Mouse (Mus musculus) gonadal fat pad, adult 2 months (tissue): ENCODE results near the gene Tchp. TPM values are rescaled to one million over a fixed set of nuclear protein-coding genes. Genes with fewer than 3 reads are reported as not detected.

Experiments
- DNase-seq: peaks from one replicate; pipeline ENCODE4 v3.0.0-alpha.2; 2012; ENCODE audit warnings: low read depth
- polyA plus RNA-seq: library from polyadenylated mRNA; depleted of rRNA; stranded (reverse); fragments of >200 nt; gene quantifications from 2 replicates; pipeline ENCODE4 v1.2.3, GENCODE M21; 2012

The Tchp gene
- polyA plus RNA-seq, 1 experiment: 11.7 TPM

GRCm38 (mm10) chr5:114738707-114739241 lies 31.2 kb downstream of the Tchp start:
- DNase-seq: no peak

GRCm38 (mm10) chr5:114740595-114740994 lies 33.0 kb downstream of the Tchp start:
- no peak for DNase-seq

GRCm38 (mm10) chr5:114742572-114742971 lies 35.0 kb downstream of the Tchp start:
- DNase-seq: no peak

GRCm38 (mm10) chr5:114742998-114743696 lies 35.6 kb downstream of the Tchp start:
- DNase-seq: no peak

GRCm38 (mm10) chr5:114743697-114744090 lies 36.1 kb downstream of the Tchp start:
- no peak for DNase-seq

GRCm38 (mm10) chr5:114745581-114745980 lies 38.0 kb downstream of the Tchp start:
- peak; percentile 49 for DNase-seq

- no peak for DNase-seq
Measured at GRCm38 (mm10) chr5:114746886-114747285, 39.3 kb downstream of the Tchp start.

- DNase-seq: no peak
Measured at GRCm38 (mm10) chr5:114747521-114747920, 40.0 kb downstream of the Tchp start.

GRCm38 (mm10) chr5:114750325-114750724 lies 42.8 kb downstream of the Tchp start:
- DNase-seq: no peak

- no peak for DNase-seq
Measured at GRCm38 (mm10) chr5:114752397-114752796, 44.8 kb downstream of the Tchp start.

- DNase-seq: no peak
Measured at GRCm38 (mm10) chr5:114753384-114753783, 45.8 kb downstream of the Tchp start.

GRCm38 (mm10) chr5:114759536-114760090 lies 52.1 kb downstream of the Tchp start:
- no peak for DNase-seq

GRCm38 (mm10) chr5:114761980-114762379 lies 54.4 kb downstream of the Tchp start:
- DNase-seq: no peak

GRCm38 (mm10) chr5:114764812-114765735 lies 57.5 kb downstream of the Tchp start:
- no peak for DNase-seq

GRCm38 (mm10) chr5:114766686-114767085 lies 59.1 kb downstream of the Tchp start:
- DNase-seq: no peak

GRCm38 (mm10) chr5:114767185-114767584 lies 59.6 kb downstream of the Tchp start:
- DNase-seq: no peak

- no peak for DNase-seq
Measured at GRCm38 (mm10) chr5:114769786-114770185, 62.2 kb downstream of the Tchp start.

GRCm38 (mm10) chr5:114771796-114772195 lies 64.2 kb downstream of the Tchp start:
- DNase-seq: no peak
